Mouse (Mus musculus) left cerebral cortex, postnatal 10 days (tissue): ENCODE measurements around the gene Jarid2. TPM values are rescaled to one million over a fixed set of nuclear protein-coding genes. Genes with fewer than 3 reads are reported as not detected.
"Not testable (repeated sequence)": the region's sequence is repeated elsewhere in the genome, so short reads cannot be mapped to it uniquely, and the experiment has no call there.

Source experiments
- DNase-seq, 2 experiments: peaks; one replicate each; pipeline ENCODE4 v3.0.0; 2021 to 2022; ENCODE audit warnings: low spot score in 2 of 2, mixed read lengths in 1 of 2; ENCODE audit errors: extremely low spot score in 1 of 2
- intact Hi-C: fragments of 180-260 bp; cut with DNase I; formaldehyde crosslinking; loops from one replicate; pipeline ENCODE4 v1.15.1; 2025
- total RNA-seq, 2 experiments: library from RNA; stranded (reverse); gene quantifications; 2 replicates each; pipeline ENCODE4 v1.2.3; 2021

Gene Jarid2
- total RNA-seq, 2 experiments from 2014 or later = 43.3 to 45.8 TPM

DNA sequence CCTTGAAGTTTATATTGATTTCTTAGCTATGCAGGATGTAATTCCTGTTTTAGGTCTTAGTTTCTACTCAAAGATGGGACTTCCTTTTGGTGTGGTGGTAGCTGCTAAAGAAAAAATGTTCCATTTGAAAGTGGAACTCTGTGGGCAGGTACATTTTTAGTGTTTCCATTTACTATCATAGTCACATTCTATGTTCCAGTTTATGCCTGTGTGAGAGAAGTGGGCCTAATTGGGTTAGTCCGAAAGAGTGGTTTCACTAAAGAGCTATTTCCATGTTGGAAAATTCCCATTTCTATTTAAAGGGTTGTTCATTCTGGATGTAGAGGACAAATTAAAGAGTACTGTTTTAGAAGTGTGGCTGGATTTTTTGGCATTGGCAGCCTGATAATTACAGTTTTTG is 79.0 kb downstream of the Jarid2 start:
- DNase-seq = peak in 1 of 2 experiments; percentile 19
- intact Hi-C loops = no loop called here

DNA sequence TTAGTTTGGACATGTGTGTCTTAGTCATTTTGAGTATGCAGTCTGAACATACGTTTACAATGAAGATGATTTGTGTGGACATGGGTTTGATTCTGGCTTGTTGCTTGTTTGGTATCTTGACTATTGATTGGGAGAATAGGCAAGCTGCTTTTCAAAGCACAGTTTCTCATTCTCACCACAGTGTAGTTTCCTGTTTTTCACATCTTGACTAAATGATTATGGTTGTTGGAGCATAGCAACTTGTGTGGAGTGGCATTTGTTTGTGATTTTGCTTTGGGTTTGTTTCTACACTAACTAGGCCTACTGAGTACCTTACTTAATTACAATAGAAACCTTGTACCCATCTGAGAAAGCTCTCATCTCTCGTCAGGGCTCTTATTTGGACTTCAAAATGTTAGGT is 81.7 kb downstream of the Jarid2 start:
- DNase-seq = no peak
- intact Hi-C loops = no loop called here

DNA sequence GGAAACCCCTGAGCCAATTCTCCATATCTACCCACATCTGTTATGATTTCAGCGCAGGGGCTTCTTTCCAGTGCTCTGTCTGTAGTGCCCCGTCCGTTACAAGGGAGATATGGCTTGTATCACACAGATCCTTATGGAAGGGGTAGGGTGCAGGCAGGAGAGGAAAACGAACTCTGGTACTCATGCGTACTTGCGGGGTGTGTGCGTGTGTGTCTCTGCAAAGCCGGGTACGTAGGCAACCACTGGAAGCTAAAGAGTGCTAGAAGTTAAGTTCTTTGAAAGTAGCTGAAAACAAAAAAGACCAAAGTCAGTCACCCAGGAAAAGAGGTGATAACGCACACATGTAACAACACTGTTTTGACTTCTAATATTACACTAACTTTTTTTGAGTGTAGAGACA is 82.3 kb downstream of the Jarid2 start:
- DNase-seq = no peak
- intact Hi-C loops = no loop called here

DNA sequence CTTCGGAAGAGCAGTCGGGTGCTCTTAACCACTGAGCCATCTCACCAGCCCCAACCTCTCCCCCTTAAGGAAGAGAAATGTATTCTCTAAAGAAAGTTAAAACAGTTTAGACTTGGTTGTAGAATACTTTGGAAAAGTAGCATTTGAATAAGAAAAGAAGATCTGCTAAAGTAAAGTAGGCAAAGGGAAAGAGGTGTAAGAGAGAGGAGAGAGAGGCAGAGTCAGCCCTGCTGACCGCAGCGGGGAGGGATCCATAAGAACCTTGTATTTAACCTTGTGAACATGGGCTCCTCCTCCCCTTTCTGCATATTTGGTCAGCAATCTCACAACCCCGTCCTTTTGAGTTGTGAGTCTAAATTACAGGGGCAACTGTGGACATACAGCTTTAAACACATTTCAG is 83.1 kb downstream of the Jarid2 start:
- no peak for DNase-seq
- intact Hi-C loops = no loop called here

DNA sequence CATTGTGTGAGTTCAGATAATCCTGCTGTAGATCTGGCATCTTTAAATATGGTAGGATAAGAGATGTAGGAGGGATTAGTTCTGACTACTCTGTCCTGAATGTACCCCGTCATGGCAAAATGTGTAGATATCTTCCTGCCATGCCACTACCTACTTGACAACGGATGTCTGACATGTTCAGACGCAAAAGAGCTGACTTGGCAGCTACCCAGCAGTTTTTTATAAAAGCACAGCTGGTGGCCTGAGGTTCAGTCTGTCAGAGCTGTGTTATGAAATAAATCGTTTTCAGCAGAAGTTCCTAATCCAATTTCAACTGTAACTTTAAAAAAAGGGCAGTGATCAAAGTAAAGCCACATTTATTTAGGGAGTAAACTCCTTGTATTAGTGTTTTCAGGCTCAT is 90.1 kb downstream of the Jarid2 start:
- peak in 1 of 2 experiments; percentile 54 for DNase-seq

DNA sequence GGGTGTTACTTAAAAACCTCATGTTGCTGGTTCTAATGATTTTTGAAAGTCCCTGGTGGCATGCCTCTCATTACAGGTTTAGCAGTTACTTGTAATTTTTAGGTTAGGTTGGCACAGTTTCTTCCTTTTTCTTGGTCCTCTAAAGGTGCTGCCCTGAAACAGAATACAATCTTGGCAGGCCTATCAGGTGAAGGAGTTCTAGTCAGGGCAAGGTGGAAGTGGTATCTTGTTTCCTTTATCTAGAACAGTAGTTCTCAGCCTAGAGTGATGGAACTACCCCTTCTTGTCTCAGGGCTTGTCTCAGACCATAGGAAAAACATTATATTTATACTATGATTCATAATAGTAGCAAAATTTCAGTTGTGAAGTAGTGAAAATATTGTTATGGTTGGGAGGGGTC is 93.3 kb downstream of the Jarid2 start:
- intact Hi-C loops = no loop called here
- DNase-seq = no peak

More for the DNA sequence above, 90.1 kb downstream of the Jarid2 start:
- intact Hi-C loops = no loop called here

DNA sequence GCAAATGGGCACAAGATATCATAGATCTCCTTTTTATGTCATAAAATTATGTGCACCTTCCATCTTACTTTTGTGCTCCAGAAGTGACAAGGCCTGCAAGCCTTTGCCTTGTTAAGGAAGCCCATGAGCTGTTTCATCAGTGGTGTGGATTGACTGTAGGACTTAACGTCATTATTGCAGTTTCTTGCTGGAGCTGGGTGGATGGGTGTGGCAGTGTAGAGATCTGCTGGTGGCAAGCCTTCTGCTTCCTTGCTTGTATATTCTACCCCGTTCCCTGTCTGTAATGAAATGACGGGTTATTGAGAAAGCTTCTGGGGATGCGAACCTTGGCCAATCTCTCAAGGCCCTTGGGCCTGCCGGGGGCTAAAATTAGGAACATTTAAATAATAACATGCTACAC is 99.6 kb downstream of the Jarid2 start:
- intact Hi-C loops = no loop called here
- DNase-seq = no peak

DNA sequence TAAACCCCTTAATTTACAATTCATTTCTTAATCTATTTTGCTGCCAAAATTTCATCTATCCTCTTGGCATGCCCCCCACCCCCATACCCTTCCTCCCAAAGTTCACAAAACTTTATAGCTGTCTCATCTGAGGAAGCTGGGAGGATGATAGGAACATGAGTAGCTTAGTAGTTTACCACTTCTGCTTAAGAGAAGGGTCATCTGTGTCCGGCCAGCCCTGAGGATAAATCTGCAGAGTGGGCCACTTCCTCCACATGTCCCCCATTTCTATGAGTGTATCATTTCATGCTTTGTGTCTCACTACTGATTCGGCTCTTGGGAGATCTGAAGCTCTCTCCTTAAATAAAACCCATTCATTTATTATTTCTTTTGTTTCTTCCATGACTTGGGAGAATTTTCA is 102.8 kb downstream of the Jarid2 start:
- DNase-seq = no peak
- intact Hi-C loops = no loop called here

DNA sequence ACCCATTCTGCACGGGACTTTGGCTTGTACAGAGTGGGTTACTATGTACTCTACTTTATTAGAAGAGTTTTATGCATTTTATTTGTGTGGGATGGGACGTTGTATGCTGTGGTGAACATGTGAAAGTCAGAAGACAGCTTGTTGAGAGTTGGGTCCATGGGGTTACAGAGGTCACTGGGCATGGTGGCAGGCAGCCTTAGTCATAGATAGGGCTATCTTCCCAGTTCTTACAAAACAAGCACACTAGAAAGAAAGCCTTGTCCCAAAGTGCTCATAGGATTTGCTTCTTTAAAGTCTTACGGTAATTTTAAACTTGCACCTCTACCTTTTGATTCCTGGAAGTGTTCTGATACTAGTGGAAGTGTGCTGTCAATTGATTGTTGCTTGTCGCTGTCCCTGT is 103.6 kb downstream of the Jarid2 start:
- intact Hi-C loops = no loop called here

DNA sequence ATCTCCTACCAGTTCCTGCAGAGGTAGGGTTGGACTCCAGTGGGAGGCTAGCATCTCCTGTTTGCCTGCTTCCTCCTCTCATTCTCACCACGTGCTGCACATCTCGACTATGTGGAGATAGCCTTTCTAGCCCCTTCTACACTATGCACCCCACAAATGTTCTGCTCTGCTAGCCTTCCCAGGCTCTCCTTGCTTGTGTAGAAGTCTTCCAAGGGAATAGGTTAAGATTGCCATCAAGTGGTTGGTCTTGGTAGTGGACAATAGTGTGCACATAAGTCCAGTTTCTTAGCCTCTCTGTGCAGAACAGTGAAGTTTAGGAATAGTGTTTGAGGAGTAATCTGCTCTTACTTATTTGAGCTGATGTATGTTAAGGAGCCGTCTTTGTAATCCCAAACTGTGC is 104.1 kb downstream of the Jarid2 start:
- peak; percentile 24 to 41 for DNase-seq
- intact Hi-C loops = no loop called here

More for the DNA sequence above, 103.6 kb downstream of the Jarid2 start:
- no peak for DNase-seq

DNA sequence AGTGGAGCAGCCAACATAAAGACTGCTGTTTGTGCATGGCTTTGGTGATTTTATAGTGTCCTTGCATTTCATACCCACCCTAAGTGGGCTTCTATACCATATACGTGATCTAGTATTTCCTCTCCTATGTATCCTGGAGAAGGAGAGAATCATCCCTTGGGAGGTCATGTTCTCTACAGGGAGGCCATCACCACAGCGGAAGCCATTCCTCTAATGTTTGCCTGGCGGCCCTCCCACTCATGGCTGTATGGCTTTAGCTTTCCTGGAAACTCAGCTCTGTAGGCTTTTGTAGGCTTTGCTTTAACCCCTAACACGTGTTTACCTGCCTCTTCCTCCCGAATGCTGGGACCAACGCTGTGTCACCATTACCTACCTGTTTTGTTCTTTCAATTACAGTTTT is 108.2 kb downstream of the Jarid2 start:
- intact Hi-C loops = no loop called here
- no peak for DNase-seq

DNA sequence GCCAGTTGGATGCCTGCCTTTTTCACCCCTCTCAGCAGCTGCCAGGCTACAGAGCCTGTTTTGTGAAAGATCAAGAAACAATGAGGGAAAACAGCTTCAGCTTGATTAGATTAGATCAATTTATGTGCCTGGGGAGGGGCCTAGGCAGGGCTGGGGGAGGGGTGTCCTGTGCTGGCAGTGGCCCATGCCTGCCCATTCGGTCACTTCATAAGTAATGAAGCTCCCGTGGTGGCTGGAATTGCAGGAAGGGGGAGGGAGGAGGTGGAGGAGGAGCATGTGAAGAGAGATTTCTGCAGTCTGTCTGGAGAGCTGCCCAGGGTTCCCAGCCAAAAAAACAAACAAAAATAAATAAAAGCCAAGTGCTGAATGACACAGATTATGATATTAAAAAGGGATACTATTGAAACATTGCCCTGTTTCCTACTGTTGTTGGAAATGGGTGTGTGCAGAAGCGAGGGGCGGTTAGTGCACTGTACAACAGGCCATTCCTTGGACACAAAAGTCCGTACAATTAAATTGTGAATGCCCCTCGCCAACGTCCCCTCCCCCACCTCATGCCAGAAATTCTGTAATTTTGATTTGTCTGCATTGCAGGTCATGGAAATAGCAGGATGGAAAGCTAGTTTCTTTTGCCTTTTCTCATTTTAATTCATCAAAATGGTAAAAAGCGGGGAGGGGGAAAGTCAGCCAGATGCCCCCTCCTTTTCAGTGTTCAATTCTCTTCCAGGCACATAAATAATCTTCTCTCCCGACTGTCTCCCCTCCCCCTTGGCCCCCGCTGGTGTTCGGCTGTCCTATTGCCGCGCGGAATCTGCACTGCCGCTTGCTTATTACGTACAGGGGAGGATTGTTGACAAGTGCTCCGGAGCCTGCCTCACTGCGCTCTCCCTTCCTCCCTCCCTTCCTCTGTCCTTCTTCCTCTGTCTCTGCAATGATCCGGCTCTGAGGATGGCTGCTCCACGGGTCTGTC is 110.9 kb downstream of the Jarid2 start:
- intact Hi-C loops = no loop called here

DNA sequence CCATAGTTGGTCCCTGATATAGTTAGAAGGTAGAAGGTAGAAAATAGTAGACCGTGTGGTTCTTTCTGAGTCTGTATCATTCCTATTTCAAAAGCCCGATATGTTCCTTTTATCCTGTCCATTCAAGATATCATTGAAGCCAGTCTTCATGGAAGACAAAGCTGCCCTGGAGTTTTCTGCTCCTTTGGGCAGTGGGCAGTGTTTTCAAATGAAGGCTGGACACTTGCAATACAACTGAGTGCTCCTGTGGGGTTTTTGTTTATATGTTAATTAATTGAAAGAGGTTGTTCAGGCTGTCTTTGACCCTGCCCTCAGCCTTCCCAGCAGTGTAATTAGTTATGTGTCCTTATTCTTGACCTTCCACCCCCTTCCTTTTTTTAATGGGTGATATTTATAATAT is 122.2 kb downstream of the Jarid2 start:
- intact Hi-C loops = no loop called here
- DNase-seq = no peak

More for the DNA sequence above, 110.9 kb downstream of the Jarid2 start:
- DNase-seq = peak; percentile 61 to 86

DNA sequence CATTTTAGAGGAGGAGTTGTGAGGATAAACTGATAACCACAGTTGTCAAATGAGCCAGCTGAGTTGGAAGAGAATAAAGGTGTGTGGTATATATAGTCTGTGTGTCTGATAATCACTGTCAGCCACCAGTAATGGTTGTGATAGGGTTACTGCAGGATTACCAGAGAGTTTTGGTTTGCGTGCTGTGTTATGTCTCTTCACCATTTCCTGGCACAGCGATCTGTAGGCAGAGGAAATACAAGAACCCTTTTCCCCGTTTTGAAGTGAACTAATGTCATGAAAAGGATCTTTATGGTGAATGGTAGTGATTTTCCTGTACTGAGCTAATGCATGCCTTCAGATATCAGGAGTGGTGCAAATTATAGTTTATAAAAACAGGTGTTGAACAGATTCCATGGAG is 122.8 kb downstream of the Jarid2 start:
- intact Hi-C loops = no loop called here
- no peak for DNase-seq

DNA sequence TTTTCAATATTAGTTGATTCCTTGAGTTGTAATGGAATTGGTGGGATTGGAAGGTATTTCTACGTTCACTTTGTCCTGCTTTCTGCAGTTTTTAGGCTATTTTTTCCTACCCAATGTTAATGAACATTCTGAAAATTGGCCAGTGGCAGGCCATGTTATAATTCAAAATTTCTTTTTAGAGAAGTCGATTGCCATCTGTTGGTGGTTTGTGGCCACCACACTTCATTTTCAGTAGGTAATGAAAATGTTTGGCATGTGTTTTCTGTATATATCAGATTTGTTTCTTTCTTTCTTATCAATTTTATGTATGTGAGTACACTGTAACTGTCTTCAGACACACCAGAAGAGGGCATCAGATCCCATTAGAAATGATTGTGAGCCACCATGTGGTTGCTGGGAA is 136.3 kb downstream of the Jarid2 start:
- DNase-seq = no peak
- intact Hi-C loops = no loop called here

DNA sequence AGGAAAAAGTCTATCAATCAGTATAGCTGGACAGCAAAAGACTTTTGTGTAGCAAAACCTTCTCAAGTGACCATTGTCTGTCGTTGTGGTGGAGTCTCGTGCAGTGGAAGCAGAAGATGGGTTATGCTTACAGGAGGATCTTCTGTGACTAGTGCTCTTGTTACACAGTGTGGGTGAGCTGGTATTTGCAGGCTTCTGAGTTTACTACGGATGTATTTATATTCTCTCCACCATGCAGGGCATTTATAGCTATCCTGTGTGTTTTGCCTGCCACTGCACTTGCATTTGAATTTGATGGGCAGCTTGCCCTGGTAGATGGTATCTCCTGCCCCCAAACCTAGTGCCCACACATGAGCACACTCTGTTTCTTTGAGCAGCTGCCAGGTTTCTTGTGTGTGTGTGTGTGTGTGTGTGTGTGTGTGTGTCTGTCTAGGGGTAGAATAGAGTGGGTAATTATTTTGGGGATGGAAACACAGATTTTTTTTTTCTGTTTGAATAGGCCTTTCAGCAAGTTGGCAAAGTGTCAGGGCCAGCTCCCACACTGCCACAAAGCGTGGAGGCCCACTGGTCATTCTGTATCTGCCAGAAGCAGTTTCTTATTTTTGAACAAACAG is 138.9 kb downstream of the Jarid2 start:
- intact Hi-C loops = no loop called here

DNA sequence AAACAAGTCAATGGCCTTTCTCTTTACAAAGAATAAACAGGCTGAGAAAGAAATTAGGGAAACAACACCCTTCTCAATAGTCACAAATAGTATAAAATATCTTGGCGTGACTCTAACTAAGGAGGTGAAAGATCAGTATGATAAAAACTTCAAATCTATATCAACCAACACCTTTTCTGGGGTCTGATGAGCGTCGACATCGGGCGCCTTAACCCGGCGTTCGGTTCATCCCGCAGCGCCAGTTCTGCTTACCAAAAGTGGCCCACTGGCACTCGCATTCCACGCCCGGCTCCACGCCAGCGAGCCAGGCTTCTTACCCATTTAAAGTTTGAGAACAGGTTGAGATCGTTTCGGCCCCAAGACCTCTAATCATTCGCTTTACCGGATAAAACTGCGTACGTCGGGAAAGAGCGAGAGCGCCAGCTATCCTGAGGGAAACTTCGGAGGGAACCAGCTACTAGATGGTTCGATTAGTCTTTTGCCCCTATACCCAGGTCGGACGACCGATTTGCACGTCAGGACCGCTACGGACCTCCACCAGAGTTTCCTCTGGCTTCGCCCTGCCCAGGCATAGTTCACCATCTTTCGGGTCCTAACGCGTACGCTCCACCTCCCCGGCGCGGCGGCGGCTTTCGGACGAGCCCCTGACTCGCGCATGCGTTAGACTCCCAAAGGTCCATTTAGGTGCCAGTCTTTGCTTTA is 140.3 kb downstream of the Jarid2 start:
- intact Hi-C loops = not testable (repeated sequence)
- DNase-seq = peak; percentile 94 to 100

More for the DNA sequence above, 138.9 kb downstream of the Jarid2 start:
- peak; percentile 53 to 55 for DNase-seq

DNA sequence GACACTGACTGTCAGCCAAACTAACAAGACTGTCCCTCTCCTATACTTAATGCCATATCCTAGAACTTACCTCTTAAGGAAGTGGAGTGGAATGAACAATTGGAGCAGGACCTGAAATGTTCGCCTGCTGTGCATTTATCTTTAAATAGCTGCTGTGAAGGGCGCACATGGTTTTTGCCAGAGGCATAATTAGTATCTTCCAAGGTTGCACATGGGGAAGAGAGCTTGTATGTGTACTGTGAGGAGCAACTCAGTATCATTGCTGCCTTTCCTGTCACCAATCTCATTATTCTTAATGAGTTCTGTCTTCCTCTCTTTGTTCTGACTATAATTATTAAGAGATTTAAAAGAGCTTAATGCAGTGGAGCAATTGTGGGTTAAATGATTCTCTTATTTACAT is 147.5 kb downstream of the Jarid2 start:
- intact Hi-C loops = no loop called here
- DNase-seq = no peak

DNA sequence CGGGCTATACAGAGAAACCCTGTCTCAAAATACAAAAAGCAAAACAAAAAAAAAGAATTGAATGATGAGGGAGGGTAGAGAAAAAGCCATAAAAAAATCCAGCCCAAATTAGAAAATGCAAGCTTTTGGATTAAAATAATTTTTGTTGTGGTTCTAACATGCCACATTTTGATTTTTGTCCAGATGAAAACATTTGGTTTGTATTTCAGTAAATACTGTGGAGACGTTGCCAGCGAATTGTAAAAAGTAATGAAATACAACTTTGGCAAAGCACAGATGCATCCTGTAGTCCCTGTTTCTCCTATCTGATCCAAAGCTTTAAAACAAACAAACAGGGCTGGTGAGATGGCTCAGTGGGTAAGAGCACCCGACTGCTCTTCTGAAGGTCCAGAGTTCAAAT is 151.7 kb downstream of the Jarid2 start:
- DNase-seq = no peak
- intact Hi-C loops = no loop called here

DNA sequence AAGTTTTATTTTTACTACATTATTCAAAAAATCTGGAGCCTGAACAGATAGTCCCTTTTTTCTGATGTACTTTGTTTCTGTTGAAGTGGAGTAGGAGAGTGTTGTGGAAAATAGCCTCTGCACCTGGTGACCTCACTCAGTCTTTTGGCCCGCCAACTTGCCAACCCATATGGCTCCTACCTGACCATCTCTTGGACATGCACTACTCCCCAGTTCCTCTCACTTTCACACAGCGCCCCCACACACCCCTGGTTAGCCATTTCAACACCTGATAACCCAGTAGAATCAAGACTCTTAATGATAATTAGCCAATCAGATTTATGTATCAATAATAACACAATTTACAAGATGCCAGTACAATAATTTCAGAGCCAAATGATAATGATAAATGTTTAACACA is 156.9 kb downstream of the Jarid2 start:
- DNase-seq = no peak
- intact Hi-C loops = no loop called here
